24 mouse cellular contexts compared by ENCODE assay signal in the genomic region with DNA sequence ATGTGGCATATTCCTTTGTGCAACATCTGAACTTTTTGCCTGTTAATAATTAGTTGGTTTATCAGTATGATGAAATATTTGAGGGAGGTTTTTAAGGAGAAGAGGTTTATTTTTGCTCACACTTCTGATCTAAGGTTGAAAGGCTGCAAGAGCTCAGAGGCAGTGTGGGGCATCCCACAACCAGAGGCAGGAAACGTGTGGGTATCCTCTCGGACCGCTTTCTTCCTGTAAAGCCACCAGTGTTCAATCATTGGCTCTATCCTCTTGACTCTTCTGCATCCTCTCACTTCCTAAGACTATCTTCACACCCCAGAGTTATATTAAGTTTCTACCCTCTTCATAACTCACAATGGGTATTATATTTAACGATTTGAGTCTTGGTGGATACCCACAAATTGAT. TPM values are rescaled to one million over a fixed set of nuclear protein-coding genes. Genes with fewer than 3 reads are reported as not detected.
A peak's percentile ranks its signal among the peaks of the same experiment; 100 is the strongest.
ATAC-seq lines count a peak whose summit lies in the region.
"Had no signal": no experiment of that assay in that cellular context is flagged by ENCODE, and none has a peak within 500 bp of the region (broad histone marks: within the 10 kb centered on the region; RNA-seq: fewer than 3 reads in every experiment).

No protein-coding gene starts in this region.

- no peaks in the 10 kb centered on the region for H3K27me3 ChIP-seq in megakaryocyte, embryonic 14.5 days (replicated peaks)
- H3K27me3 ChIP-seq: embryonic facial prominence, embryonic 12.5 days; embryonic facial prominence, embryonic 15.5 days; heart, embryonic 13.5 days; hindbrain, embryonic 12.5 days; hindbrain, embryonic 15.5 days; intestine, embryonic 15.5 days had no signal

- H3K4me1 ChIP-seq in megakaryocyte, embryonic 14.5 days = peaks cover 59% of the 10 kb centered on the region
- H3K4me1 ChIP-seq: embryonic facial prominence, embryonic 12.5 days; embryonic facial prominence, embryonic 15.5 days; heart, embryonic 10.5 days; heart, embryonic 13.5 days; hindbrain, embryonic 12.5 days; hindbrain, embryonic 15.5 days; intestine, embryonic 15.5 days had no signal

- H3K9me3 ChIP-seq in megakaryocyte, embryonic 14.5 days = no peaks in the 10 kb centered on the region
- H3K9me3 ChIP-seq: embryonic facial prominence, embryonic 12.5 days; embryonic facial prominence, embryonic 15.5 days; heart, embryonic 10.5 days; heart, embryonic 13.5 days; hindbrain, embryonic 12.5 days; hindbrain, embryonic 15.5 days; intestine, embryonic 15.5 days had no signal

- peak overlapping the region; percentile 0 for H3K4me3 ChIP-seq in megakaryocyte, embryonic 14.5 days (replicated peaks)
- H3K4me3 ChIP-seq: embryonic facial prominence, embryonic 12.5 days; embryonic facial prominence, embryonic 15.5 days; heart, adult 2 months; heart, embryonic 10.5 days; heart, embryonic 13.5 days; hindbrain, embryonic 12.5 days; hindbrain, embryonic 15.5 days; intestine, embryonic 15.5 days had no signal

- H3K36me3 ChIP-seq in megakaryocyte, embryonic 14.5 days (replicated peaks; ENCODE audit: low read length) = no peaks in the 10 kb centered on the region
- H3K36me3 ChIP-seq: embryonic facial prominence, embryonic 12.5 days; embryonic facial prominence, embryonic 15.5 days; heart, embryonic 10.5 days; heart, embryonic 13.5 days; hindbrain, embryonic 12.5 days; hindbrain, embryonic 15.5 days; intestine, embryonic 15.5 days had no signal

- ATAC-seq in megakaryocyte, adult 5-6 weeks (ENCODE audit: poor library complexity, severe bottlenecking) = no peak
- peak; percentile 71 for ATAC-seq in granulocyte monocyte progenitor cell, adult 5-6 weeks (replicated peaks; ENCODE audit: poor library complexity, severe bottlenecking)
- ATAC-seq in megakaryocyte progenitor cell, adult 5-6 weeks (replicated peaks; ENCODE audit: poor library complexity) = peak; percentile 78
- ATAC-seq in frontal cortex, adult (ENCODE audit: low TSS enrichment) = no peak
- no peak for ATAC-seq in monocyte, adult 5-6 weeks (replicated peaks; ENCODE audit: insufficient number of reproducible peaks, low FRiP score, low TSS enrichment, poor library complexity, severe bottlenecking)
- ATAC-seq: activated CD4-positive, CD25-positive, alpha-beta regulatory T cell, adult 4 months; forebrain, embryonic 14.5 days; forebrain, postnatal 0 days; intestine, embryonic 15.5 days had no signal

RNA-seq across cellular contexts. Expression of gene Opa1, which starts 5.1 kb away (rescaled TPM):
- polyA plus RNA-seq in megakaryocyte, embryonic 14.5 days (2012; ENCODE audit: insufficient read depth, low replicate concordance) = 3.4 and 4.4 TPM in 2 replicates
- total RNA-seq in megakaryocyte, adult 5-6 weeks (2015) = 27.0 and 30.5 TPM in 2 replicates
- total RNA-seq in megakaryocyte, adult 5-6 weeks (2017) = 56.2 and 59.1 TPM in 2 replicates
- total RNA-seq in granulocyte monocyte progenitor cell, adult 5-6 weeks (2014; fragmentation: Nextera tagmentation) = 35.6 and 35.8 TPM in 2 replicates
- total RNA-seq in granulocyte monocyte progenitor cell, adult 5-6 weeks (2017) = 75.5 and 83.8 TPM in 2 replicates
- total RNA-seq in megakaryocyte progenitor cell, adult 5-6 weeks (2015) = 35.6 and 40.2 TPM in 2 replicates
- total RNA-seq in megakaryocyte progenitor cell, adult 5-6 weeks (2017) = 67.1 and 84.3 TPM in 2 replicates
- 53.4 to 71.9 TPM (median 57.4 TPM) in 3 replicates for total RNA-seq in monocyte, adult 5-6 weeks (2017)

RNA-seq across cellular contexts. Expression of gene Atp13a4, which starts 29.3 kb away (rescaled TPM):
- polyA plus RNA-seq in megakaryocyte, embryonic 14.5 days (2012; ENCODE audit: insufficient read depth, low replicate concordance) = 0.16 TPM in 1 of 2 replicates, not detected in the other
- total RNA-seq in megakaryocyte, adult 5-6 weeks (2015) = not detected in 2 replicates
- not detected in 2 replicates for total RNA-seq in megakaryocyte, adult 5-6 weeks (2017)
- not detected in 2 replicates for total RNA-seq in granulocyte monocyte progenitor cell, adult 5-6 weeks (2014; fragmentation: Nextera tagmentation)
- total RNA-seq in granulocyte monocyte progenitor cell, adult 5-6 weeks (2017) = not detected in 2 replicates
- not detected in 2 replicates for total RNA-seq in megakaryocyte progenitor cell, adult 5-6 weeks (2015)
- total RNA-seq in megakaryocyte progenitor cell, adult 5-6 weeks (2017) = not detected in 2 replicates
- 0.48 to 1.1 TPM in 2 of 3 replicates, not detected in the other for total RNA-seq in monocyte, adult 5-6 weeks (2017)
- total RNA-seq: adrenal gland, adult 8-10 months; adrenal gland, postnatal 25 days; gastrocnemius, adult 8-10 months; gastrocnemius, postnatal 25 days; heart, adult 2 months; heart, postnatal 14 days; heart, postnatal 4 days had no signal
- polyA plus RNA-seq: activated CD4-positive, CD25-positive, alpha-beta regulatory T cell, adult 4 months; heart, adult 2 months; heart, embryonic 13.5 days; heart, embryonic 16.5 days had no signal

Comparison
In these comparisons a context has a peak if more than half of its experiments do, and no peak if none do; other contexts are left out.
1. ATAC-seq: peak in granulocyte monocyte progenitor cell, adult 5-6 weeks (single experiment) and megakaryocyte progenitor cell, adult 5-6 weeks (single experiment); none in megakaryocyte, adult 5-6 weeks (single experiment), frontal cortex, adult (single experiment) and monocyte, adult 5-6 weeks (single experiment).